Mouse (Mus musculus): ENCODE measurements around the gene 4931428L18Rik.
"Not testable (repeated sequence)": the region's sequence is repeated elsewhere in the genome, so short reads cannot be mapped to it uniquely, and the experiment has no call there.

4931428L18Rik gene

DNA sequence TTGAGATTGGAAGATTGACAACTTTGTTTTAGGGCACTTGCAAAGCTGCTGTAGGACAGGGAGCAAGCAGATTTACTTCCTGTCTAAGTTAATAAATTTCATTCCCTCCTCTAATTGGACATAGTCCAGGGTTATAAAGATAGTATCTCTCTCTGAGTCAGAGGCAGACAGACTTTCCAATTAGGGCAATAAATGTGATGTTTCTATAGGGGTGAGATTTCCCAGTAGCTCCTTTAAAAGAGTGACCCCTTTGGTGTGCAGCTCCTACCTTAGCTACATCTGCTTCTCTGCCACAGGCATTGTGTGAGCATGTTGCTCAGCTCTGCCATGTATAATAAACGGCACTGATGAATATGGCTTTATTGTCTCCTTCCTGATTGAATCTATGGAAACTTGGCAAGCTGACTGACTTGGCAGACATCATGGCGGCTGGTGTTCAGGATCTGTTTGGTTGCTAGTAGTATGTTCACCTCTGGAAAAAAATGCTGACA is 163.6 kb downstream of the 4931428L18Rik start:
- DNase-seq (ENCODE audit: low spot score) = no peak

DNA sequence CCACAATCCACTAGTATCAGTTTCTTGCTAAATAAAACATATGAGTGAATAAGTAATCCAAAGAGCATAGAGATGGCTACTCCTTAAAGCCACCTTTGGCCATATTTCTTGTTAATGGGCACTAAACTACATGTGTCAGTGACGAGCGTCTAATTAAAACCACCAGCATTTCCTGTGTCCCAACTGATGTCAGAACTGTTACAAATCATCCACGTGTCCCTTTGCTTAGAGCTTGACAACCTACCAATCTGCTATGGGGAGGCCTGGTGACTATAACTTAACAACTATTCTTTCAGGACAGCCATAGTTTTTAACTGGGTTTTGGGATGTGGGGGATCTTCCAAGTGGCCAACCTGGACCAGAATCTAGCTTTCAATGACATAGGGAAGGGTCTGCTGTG is 164.3 kb downstream of the 4931428L18Rik start:
- DNase-seq (ENCODE audit: low spot score) = no peak

DNA sequence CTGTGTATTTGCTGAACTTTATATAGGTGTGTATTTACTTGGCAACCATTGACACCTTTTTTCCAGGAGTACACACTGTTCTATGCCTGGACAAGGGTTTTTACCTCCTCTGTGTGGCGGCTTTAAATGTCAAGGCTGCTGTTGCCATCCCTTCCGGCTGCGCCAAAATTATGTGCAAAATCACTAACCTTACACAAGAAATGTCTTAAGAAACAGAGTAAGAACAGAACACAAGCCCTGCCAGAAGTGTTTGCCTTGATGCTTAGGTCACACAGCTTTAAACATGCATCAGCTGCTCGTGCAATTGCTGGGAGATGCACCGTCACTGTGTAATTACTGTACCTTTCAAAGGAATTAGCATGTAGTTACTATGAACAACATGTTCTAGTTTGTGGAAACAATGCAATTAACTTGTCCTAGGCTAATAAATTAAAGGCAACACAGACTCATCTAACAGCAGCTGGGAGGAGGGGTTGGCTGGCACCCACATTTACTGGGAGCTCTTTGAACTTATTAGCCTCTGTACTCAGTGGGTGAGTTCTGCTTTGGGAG is 171.0 kb downstream of the 4931428L18Rik start:
- DNase-seq (ENCODE audit: low spot score) = no peak

DNA sequence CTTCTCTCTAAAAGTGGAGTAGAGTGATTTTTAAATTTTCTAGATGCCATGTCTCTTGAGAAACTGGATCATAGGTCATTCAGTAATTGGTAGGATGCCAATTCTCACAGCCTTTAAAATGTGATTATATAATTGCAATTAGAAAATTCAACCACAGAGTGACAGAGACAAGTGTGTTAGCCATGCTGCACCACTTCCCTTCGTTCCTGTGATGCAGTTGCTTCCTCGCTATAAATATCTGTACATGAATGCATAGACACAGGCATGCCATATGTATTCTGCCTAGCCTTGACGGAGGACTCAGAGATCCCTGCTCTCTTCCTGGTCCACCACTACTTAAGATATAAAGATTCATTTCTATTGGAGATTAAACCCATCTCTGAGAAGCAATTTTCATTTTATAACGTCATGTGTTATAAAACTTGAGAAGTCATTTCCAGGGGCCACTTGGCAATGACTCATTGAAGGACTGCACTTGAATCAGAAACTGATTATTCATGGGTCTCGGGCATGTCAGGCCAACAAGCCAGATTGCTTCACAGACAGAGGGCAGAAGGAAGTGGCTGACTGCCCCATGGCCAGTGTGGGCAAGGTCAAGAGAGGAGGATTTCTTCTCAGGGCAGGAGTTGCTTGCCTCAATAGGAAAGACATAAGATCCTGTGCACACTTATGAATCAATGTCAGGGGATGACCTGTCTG is 172.4 kb downstream of the 4931428L18Rik start:
- peak; percentile 30 for DNase-seq (ENCODE audit: low spot score)

DNA sequence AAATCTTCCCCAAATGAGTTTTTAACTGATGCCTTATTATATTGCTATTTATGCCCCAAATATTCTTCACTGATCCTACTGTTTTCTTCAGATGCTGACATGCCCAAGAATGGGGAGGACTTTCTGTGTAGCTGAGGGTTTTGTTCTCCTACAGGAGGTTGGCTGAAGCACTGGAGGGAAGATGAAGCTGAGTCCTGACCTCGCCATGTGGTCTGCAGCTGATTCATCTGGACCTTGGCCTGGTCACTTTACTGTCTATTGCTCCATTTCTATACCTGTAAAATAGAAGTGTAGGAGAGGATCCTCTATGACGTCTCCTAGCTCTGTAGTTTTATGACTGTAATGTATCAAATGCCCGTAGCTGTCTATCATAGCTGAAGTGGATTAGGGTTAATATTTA is 179.3 kb downstream of the 4931428L18Rik start:
- DNase-seq (ENCODE audit: low spot score) = no peak

DNA sequence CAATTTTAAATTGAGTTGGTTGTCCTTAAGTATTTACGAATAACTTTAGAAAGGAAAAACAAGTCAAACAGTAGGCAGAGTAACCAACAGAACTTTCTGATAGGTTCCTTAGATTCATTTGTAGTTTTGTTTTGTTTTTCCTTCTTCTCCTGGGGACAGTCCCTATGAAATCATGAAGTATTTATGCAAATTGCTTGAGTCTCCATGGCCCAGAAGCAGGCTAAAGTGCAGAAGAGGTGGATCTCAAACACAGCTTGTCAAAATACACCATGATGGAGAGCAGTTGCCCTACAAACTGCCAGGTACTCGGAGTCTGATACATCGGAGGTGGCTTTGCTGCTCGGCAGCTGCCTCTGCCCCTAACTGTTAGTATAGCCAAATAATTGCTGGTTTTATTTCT is 179.7 kb downstream of the 4931428L18Rik start:
- DNase-seq (ENCODE audit: low spot score) = no peak

DNA sequence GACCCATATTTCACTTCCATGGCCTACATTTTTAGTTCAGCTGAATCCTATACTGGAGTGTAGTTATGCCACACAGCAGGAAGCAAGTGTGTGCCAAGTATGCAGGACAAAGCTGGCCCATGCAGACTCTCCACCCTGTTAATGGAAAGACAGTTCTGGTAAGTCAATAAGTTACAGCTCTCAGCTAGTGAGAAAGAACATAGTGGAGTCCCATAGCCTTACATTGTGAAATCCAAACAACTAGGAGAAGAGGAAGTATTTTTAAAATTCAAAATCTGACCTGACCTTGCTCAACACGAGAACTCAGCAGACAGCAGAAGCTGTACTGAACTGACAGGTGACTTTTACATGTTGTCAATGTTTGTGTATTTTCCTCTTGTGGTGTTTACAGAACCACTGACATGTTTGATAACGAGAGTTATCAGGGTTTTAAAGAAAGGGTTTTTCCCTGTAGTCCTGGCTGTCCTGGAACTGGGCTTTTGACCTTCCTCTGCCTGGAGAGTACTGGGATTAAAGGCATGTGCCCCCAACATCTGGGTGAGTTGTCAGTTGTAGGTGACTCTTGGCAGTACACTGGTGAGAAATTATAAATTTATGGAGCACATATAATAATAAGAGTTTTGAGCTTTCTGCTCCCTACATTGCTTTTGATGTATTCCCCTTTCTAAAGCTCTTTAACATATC is 188.5 kb downstream of the 4931428L18Rik start:
- DNase-seq (ENCODE audit: low spot score) = no peak

DNA sequence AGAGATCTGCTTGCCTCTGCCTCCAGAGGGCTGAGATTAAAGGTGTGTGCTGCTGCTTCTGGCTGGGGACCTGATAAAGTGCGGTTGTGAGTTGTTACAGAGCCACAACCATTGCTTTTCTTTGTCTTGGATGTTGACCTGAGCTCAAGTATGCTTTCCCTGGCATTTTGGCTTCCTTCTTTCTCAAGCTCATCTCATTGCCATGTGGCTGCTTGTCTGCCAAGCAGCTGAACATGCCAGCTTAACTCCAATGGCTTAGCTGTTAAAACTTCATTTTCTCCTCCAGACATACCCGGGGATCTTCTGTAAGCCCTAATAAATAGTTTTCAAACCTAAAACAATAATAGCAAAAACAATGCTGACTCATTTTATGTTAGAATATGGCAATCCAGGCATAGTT is 190.1 kb downstream of the 4931428L18Rik start:
- DNase-seq (ENCODE audit: low spot score) = no peak

DNA sequence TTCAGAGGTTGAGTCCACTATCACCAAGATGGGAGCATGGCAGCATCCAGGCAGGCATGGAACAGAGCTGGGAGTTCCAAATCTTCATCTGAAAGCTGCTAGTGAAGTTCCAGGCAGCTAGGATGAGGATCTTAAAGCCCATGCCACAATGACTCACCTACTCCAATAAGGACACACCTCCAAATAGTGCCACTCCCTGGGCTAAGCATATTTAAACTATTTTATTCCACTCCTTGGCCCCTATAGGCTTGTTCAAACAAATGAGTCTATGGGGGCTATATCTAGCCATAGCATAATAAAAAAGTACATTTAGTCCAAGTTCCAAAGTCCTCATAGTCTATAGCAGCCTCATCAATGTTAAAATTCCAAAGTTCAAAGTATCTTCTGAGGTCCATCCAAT is 199.3 kb downstream of the 4931428L18Rik start:
- DNase-seq (ENCODE audit: low spot score) = no peak

DNA sequence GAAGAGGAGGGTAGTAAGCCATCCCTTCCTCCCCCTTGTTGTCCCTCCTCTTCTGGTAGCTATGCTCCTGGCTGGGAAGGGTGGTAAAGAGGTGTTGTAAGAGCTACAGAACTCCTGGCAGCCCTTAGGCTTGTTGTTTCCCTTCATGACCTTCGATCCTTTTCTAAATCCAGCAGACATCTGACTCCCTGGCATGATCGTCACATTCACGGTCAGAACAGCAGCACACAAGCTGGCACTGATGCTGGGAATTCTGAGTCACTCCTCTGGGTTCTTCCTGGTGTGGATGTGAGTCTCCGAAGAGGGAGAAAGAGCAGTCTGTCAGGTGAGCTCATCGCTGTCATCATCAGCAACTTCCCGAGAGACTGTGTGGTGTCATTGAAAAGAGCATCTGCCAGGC is 203.2 kb downstream of the 4931428L18Rik start:
- DNase-seq (ENCODE audit: low spot score) = peak; percentile 32

DNA sequence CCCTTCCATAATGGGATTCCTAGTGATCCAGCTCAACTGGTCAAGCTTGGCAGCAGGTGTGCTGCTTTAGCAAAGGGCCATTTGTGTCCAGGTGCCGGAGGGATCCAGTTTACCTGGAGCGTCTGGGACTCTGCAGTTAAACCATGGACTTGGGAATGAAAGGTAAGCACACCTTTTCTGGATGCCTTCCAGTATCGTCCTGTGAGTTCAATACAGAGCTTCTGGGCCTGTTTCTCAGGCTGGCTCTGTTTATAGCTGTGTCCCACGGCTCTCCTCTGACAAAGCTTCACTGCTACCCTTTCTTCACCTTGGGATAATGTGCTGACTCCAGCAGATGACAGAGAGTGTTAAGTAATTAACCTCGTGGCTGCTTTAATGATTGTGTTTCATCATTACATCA is 205.1 kb downstream of the 4931428L18Rik start:
- DNase-seq (ENCODE audit: low spot score) = no peak

DNA sequence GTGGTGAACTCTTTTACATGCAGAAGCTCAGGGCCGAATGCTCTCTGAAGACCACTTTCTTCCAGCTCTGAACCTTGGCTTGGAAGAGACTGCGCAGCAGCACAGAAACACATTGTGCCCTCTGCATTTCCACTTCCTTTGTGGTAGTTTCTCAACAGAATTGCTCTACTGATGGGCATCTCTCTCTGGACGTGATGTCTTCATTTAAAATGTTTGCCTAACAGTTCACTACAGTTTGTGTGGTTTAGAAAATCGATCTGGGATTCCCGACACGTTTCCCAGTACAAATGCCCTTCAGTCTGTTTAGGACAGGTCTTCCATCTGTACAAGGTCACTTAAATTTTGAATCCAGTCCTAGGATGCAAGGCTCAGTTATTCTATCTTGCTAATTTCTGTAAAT is 206.4 kb downstream of the 4931428L18Rik start:
- no peak for DNase-seq (ENCODE audit: low spot score)

DNA sequence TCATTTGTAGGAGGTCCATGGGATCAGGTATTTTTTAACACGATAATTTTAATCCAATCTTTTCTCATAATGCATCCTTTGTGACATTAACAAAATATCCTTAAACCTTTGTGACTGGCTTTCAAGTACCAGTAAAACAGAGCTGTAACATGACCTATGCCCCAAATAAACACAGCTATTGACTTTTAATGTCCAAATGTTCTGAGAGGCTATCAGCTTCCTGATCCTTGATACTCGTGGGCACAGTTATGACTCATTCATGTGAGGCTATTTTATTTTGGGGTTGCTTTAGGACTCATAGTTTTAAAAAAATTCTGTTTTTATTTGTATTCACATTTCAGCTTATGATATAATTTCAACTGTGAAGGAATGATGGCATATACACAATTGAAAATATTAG is 207.2 kb downstream of the 4931428L18Rik start:
- DNase-seq (ENCODE audit: low spot score) = no peak

DNA sequence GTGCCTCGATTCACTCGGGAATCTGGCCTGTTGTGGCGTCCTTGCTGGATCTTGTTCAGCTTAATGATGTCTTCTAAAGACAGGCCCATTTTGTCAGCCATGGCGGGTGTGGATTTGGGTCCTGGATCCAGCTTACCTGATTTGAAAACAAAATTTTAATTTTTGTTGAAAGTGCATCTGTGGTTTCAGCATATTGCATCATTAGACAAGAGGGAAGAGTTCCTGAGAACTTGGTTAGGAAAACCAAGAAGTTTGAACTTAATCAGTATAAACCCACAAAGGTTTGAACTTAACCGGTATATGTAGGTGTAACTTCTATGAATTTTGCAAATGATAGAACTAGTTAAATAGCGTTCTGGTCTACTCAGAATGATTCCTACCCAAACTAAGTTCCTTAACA is 244.6 kb downstream of the 4931428L18Rik start, which contains the start of gene AC153137.1:
AC153137.1 (minus strand) TSS at position 101 of the 400 bp plus-strand sequence.
- not testable (repeated sequence) for DNase-seq (ENCODE audit: low spot score)

DNA sequence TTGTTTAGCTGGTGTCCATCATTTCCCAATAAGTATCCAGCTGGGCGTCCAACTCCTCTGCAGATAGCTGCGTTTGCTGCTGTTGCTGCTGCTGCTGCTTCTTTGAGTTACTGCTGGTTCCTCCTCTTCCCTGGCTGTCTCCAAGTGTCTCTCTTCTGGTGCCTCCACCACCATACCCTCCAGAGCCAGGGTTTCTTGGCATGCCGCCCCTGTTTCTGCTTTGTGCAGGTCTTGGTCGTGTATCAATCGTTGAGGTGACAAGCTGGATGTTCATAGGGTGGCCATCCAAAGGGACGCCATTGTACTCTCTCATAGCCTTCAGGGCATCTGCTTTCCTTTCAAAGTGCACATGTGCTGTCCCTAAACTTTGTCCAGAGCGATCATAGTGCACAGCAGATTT is 245.2 kb downstream of the 4931428L18Rik start:
- DNase-seq (ENCODE audit: low spot score) = not testable (repeated sequence)

DNA sequence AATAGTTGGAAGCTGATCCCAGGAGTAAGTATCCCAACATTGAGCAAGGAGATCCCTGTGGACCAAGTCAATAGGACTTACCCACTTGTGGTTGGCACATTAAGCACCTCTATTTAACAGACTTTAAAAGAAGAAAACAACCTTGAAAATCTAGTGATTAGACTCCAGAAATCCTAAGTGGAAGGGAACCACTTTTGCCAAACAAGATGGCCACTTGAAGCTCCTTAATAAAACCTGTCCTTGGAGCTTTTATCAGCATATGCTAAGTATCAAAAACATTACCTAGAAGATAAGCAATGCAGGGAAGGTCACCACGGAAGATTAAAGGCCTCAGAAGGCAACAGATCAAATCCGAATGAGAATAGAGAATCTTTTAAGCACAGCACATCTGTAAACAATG is 270.7 kb downstream of the 4931428L18Rik start:
- no peak for DNase-seq (ENCODE audit: low spot score)

DNA sequence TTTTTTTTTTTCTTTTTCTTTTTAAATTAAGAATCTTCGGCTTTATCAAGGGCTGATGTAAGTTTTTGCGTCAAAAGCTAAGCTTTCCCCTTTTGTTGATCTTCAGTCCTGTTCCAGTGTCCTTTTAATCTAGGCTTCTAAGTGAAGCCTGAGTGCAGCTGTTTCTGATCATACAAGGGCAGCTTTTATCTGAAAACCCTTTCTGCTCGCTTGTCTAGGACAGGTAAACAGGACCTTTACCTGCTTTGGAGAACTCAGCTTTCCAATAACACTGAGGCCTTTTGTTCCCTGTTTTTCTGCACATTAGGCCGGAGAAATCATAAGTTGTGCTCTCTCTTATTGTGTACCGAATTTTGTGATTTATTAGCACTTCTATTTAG is 272.0 kb downstream of the 4931428L18Rik start:
- no peak for DNase-seq (ENCODE audit: low spot score)

DNA sequence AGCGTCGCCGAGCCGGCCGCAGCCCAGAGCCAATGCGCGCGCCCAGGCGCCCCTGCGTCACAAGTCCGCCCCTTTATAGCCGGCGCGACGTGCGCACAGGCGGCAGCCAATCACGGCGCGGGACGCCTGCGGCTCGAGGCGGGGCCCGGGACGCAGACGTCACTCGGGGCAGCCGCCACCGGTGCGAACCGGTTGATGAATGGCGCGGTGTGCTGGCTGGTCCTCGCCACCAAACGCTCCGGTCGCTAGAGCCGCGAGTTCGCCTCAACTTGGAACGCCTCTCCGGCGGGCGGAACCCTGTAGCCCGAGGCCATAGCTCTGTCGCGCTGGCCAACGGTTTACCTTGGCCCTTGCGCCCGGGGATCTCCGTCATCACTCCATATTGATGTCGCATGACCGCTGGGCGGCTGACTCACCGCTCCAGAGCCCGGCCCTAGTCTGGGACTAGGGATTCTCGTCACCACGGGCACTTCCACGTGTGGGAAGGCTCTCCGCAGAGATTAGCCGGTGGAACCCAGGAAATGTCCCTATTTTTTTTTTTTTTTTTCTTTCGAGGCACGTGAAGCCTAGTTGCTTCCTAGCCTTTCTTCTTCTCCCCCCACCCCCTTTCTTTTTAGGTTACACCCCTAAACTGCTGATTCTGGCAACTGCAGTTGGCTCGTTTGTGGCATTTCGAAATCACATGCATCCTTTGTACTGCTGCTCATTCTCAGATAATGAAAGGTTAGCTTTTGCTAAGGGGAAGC is 272.6 kb downstream of the 4931428L18Rik start:
- DNase-seq (ENCODE audit: low spot score) = peak; percentile 95

DNA sequence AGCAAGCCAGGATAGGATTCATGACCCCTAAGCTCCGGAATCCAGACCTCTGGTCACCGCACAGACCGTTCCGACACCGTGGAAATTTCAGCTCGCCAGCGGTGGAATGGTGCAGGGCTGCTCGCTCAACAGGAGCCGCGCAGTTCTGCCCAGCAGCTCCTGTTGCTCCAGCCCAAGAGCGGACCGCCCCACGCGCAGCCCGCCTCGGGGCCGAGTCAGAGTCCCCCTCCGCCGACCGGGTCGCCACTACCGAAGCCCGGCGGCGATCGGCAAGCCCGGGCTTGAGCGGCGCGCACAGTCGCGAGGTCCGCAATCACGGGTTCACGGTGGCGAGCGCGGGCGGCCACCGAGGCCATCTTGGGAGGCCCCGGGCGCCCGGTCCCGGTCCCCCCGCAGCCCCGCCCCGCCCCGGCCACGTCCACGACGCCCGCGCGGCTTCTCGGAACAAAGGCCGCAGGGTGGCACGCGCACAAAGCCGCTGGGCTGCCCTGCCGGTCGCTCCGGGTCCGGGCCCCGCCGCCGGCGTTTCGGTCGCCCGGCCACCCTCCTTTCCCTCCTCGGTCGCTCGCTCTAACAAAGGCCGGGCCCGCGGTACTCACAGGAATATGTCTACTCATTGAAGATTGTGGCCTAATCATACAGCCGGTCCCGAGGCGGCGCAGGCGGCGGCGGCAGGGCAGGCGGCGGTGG is 273.4 kb downstream of the 4931428L18Rik start:
- DNase-seq (ENCODE audit: low spot score) = peak; percentile 24

DNA sequence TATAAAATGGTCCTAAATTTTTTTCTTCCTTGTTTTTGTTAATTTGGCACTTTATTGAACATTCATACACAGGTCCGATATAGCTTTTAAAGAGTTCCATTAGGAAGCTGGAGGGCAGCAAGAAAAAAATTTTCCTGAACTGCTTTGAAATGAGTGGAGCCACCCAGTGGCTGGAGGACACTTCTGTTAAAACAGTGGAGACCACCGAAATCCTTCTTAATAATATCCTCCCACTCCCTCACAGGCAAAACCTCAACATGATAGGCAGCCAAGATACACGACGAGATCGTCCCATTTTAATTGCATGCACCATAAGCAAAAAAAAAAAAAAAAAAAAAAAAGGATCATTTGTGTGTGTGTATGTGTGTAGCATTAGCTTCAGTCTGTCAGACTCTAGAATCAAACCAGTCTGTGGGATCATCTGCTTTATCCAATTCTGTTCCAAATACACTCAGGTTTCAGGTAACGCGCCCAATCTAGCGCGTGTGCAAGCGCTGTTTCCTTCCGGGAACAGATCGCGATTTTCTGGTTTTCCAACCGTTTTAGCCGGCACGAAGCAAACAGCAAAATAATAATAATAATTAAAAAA is 274.0 kb downstream of the 4931428L18Rik start:
- no peak for DNase-seq (ENCODE audit: low spot score)

Data from ovary, adult 18-20 months (tissue).